Mouse (Mus musculus): ENCODE measurements around the gene Pkdrej. TPM values are rescaled to one million over a fixed set of nuclear protein-coding genes. Genes with fewer than 3 reads are reported as not detected.
"Not testable (repeated sequence)": the region's sequence is repeated elsewhere in the genome, so short reads cannot be mapped to it uniquely, and the experiment has no call there.

Pkdrej gene
- polyA plus RNA-seq, 3 experiments from 2014 or later, result not detected

- ATAC-seq, result no peak
These were observed 12.4 kb downstream of the Pkdrej start for GRCm38 (mm10) chr15:85809091-85809490.

GRCm38 (mm10) chr15:85808434-85808833, 13.1 kb downstream of the Pkdrej start:
- no peak for ATAC-seq

GRCm38 (mm10) chr15:85808031-85808430, 13.5 kb downstream of the Pkdrej start:
- no peak for ATAC-seq

GRCm38 (mm10) chr15:85807404-85807803, 14.1 kb downstream of the Pkdrej start:
- no peak for ATAC-seq

- ATAC-seq, result no peak
These were observed 14.6 kb downstream of the Pkdrej start for GRCm38 (mm10) chr15:85806886-85807285.

GRCm38 (mm10) chr15:85802931-85803330, 18.6 kb downstream of the Pkdrej start:
- no peak for ATAC-seq

GRCm38 (mm10) chr15:85798676-85799075, 22.9 kb downstream of the Pkdrej start:
- no peak for ATAC-seq

- ATAC-seq, result no peak
These were observed 26.0 kb downstream of the Pkdrej start for GRCm38 (mm10) chr15:85795516-85795915.

GRCm38 (mm10) chr15:85792819-85793218, 28.7 kb downstream of the Pkdrej start:
- no peak for ATAC-seq

GRCm38 (mm10) chr15:85791449-85791848, 30.1 kb downstream of the Pkdrej start:
- no peak for ATAC-seq

- no peak for ATAC-seq
These were observed 32.9 kb downstream of the Pkdrej start for GRCm38 (mm10) chr15:85788633-85789032.

- no peak for ATAC-seq
These were observed 33.5 kb downstream of the Pkdrej start for GRCm38 (mm10) chr15:85788051-85788450.

GRCm38 (mm10) chr15:85787482-85787881, 34.1 kb downstream of the Pkdrej start:
- no peak for ATAC-seq

- no peak for ATAC-seq
These were observed 34.8 kb downstream of the Pkdrej start for GRCm38 (mm10) chr15:85786711-85787110.

GRCm38 (mm10) chr15:85784341-85784740, 37.2 kb downstream of the Pkdrej start:
- no peak for ATAC-seq

GRCm38 (mm10) chr15:85783146-85783545, 38.4 kb downstream of the Pkdrej start:
- ATAC-seq, result no peak

- not testable (repeated sequence) for ATAC-seq
These were observed 42.6 kb downstream of the Pkdrej start for GRCm38 (mm10) chr15:85778891-85779290.

GRCm38 (mm10) chr15:85776771-85777170, 44.8 kb downstream of the Pkdrej start:
- ATAC-seq, result no peak

GRCm38 (mm10) chr15:85776241-85776640, 45.3 kb downstream of the Pkdrej start:
- no peak for ATAC-seq

GRCm38 (mm10) chr15:85775001-85775400, 46.5 kb downstream of the Pkdrej start:
- ATAC-seq, result no peak

- no peak for ATAC-seq
These were observed 47.1 kb downstream of the Pkdrej start for GRCm38 (mm10) chr15:85774419-85774818.

GRCm38 (mm10) chr15:85772146-85772740, 49.3 kb downstream of the Pkdrej start:
- no peak for ATAC-seq

GRCm38 (mm10) chr15:85771306-85772121, 50.0 kb downstream of the Pkdrej start:
- ATAC-seq, result no peak

GRCm38 (mm10) chr15:85768991-85769390, 52.5 kb downstream of the Pkdrej start:
- ATAC-seq, result no peak
